36 mouse cellular contexts compared by ENCODE assay signal in the genomic region with DNA sequence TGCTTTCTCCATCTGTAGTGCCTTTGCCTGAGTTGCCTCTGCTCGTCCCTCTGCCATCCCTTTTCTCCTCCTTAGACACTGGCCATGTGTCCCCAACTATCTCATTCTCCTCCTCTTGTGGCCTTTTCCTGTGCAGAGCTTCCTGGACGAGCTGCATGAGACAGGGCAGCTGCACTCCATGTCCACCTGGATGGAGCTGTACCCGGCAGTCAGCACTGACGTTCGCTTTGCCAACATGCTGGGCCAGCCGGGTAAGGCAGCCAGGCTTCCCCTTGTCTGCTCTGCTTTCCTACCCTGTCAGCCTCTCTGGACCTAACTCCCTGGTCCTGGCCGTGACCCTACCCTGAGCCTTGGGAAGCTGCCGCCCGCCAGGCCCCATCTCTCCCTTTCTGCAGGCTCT. TPM values are rescaled to one million over a fixed set of nuclear protein-coding genes. Genes with fewer than 3 reads are reported as not detected.
"Had no signal": no experiment of that assay in that cellular context is flagged by ENCODE, and none has a peak within 500 bp of the region (broad histone marks: within the 10 kb centered on the region; RNA-seq: fewer than 3 reads in every experiment).

No protein-coding gene starts in this region.

- H3K9ac ChIP-seq: heart, embryonic 12.5 days; heart, embryonic 13.5 days; heart, embryonic 15.5 days; hindbrain, embryonic 12.5 days; hindbrain, embryonic 13.5 days; hindbrain, embryonic 14.5 days; hindbrain, embryonic 15.5 days; intestine, embryonic 15.5 days; kidney, embryonic 15.5 days had no signal

- H3K27ac ChIP-seq: heart, embryonic 10.5 days; heart, embryonic 13.5 days; heart, embryonic 15.5 days; hindbrain, embryonic 10.5 days; hindbrain, embryonic 12.5 days; hindbrain, embryonic 13.5 days; hindbrain, embryonic 14.5 days; hindbrain, embryonic 15.5 days; hindbrain, postnatal 0 days; intestine, embryonic 15.5 days; kidney, embryonic 15.5 days; kidney, postnatal 0 days; layer of hippocampus, adult 2 months had no signal

- H3K4me1 ChIP-seq: heart, embryonic 10.5 days; heart, embryonic 12.5 days; heart, embryonic 13.5 days; heart, embryonic 15.5 days; hindbrain, embryonic 12.5 days; hindbrain, embryonic 13.5 days; hindbrain, embryonic 15.5 days; intestine, embryonic 15.5 days; kidney, embryonic 15.5 days had no signal

- H3K9me3 ChIP-seq: heart, embryonic 10.5 days; heart, embryonic 12.5 days; heart, embryonic 13.5 days; heart, embryonic 15.5 days; hindbrain, embryonic 10.5 days; hindbrain, embryonic 12.5 days; hindbrain, embryonic 13.5 days; hindbrain, embryonic 15.5 days; intestine, embryonic 15.5 days; kidney, embryonic 15.5 days had no signal

- H3K4me2 ChIP-seq: heart, embryonic 11.5 days; heart, embryonic 12.5 days; heart, embryonic 13.5 days; heart, embryonic 15.5 days; hindbrain, embryonic 12.5 days; hindbrain, embryonic 13.5 days; hindbrain, embryonic 14.5 days; hindbrain, embryonic 15.5 days; intestine, embryonic 15.5 days; kidney, embryonic 15.5 days had no signal

- H3K27me3 ChIP-seq: heart, embryonic 12.5 days; heart, embryonic 13.5 days; heart, embryonic 15.5 days; hindbrain, embryonic 12.5 days; hindbrain, embryonic 13.5 days; hindbrain, embryonic 15.5 days; intestine, embryonic 15.5 days; kidney, embryonic 15.5 days had no signal

- H3K4me3 ChIP-seq: heart, embryonic 10.5 days; heart, embryonic 12.5 days; heart, embryonic 13.5 days; heart, embryonic 15.5 days; hindbrain, embryonic 10.5 days; hindbrain, embryonic 12.5 days; hindbrain, embryonic 13.5 days; hindbrain, embryonic 15.5 days; intestine, embryonic 15.5 days; kidney, embryonic 15.5 days; layer of hippocampus, adult 2 months had no signal

- DNase-seq: heart, postnatal 10 days; heart, postnatal 14 days; heart, postnatal 36 days; heart, postnatal 4 days; kidney, adult 11 months; kidney, adult 18-20 months; kidney, adult 2 months; kidney, adult 8-10 months; kidney, adult 9 months; kidney, postnatal 10 days; kidney, postnatal 14 days; kidney, postnatal 36 days; kidney, postnatal 4 days; layer of hippocampus, adult 9-11 months; layer of hippocampus, postnatal 36 days had no signal

- ATAC-seq: hindbrain, embryonic 16.5 days; hindbrain, postnatal 0 days; inflammation-experienced regulatory T-cells, adult 6 months; intestine, embryonic 15.5 days; intestine, embryonic 16.5 days; intestine, postnatal 0 days had no signal

RNA-seq across cellular contexts. Expression of gene Fam186b, which starts 13.9 kb away (rescaled TPM):
- polyA plus RNA-seq: heart, embryonic 14.5 days; intestine, postnatal 0 days; large intestine, adult 2 months had no signal
